Mouse (Mus musculus) layer of hippocampus, adult 18-20 months (tissue): ENCODE data around the gene Slc22a3. TPM values are rescaled to one million over a fixed set of nuclear protein-coding genes. Genes with fewer than 3 reads are reported as not detected.

Experiments
- DNase-seq, 2 experiments: peaks; one replicate each; pipeline ENCODE4 v3.0.0; 2022; ENCODE audit warnings: low spot score in 2 of 2
- total RNA-seq, 2 experiments: library from RNA; stranded (reverse); gene quantifications; 2 replicates each; pipeline ENCODE4 v1.2.3; 2021

The Slc22a3 gene
- total RNA-seq, 2 experiments from 2014 or later = 0.25 to 0.45 TPM

DNA sequence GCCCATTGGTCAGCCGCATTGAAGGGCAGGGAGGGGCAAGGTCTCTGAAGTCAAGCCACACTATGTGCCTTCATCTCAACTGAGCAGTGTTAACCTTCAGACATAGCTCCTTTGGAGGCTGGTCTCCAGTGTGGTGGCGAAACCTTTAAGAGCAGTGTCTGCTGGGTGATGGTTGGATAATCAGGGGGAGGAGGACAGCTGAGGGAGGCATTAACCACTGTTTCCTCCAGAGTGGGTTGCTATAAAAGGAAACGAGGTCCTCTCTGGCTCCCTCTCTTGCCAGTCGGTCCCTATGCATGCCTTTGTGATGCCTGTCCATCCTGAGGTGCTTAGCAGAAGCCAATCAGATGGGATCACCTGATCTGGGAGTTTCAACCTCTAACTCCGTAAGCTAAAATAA lies 38.8 kb downstream of the Slc22a3 start:
- DNase-seq = no peak

GRCm38 (mm10) chr17:12467642-12468041 lies 39.9 kb downstream of the Slc22a3 start:
- DNase-seq = no peak

DNA sequence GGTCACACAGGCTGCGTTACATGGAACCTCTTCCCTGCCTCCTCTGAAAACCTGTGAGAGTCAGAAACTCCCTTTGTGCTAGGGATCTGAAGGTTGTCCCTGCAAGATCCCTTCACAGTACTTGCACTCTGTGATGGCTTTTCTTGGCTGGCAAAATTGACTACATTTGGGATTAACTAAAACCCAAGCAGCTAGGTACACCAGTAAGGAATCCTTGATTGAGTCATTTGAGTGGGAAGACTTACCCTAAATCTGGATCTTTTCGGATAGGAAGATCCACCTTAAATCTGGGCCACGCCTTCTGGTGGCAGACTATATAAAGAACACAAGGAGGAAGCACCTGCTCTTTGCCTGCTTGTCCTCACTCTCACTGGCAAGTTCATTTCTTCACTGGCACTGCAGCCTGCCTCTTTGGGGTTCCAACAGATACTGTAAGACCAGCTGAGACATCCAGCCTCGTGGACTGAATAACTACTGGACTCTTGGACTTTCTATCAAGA lies 41.0 kb downstream of the Slc22a3 start:
- no peak for DNase-seq

- DNase-seq = no peak
Observed at GRCm38 (mm10) chr17:12461168-12461567, 46.3 kb downstream of the Slc22a3 start.

- DNase-seq = no peak
Observed at GRCm38 (mm10) chr17:12455143-12455790, 52.2 kb downstream of the Slc22a3 start.

GRCm38 (mm10) chr17:12453691-12454090 lies 53.8 kb downstream of the Slc22a3 start:
- no peak for DNase-seq

DNA sequence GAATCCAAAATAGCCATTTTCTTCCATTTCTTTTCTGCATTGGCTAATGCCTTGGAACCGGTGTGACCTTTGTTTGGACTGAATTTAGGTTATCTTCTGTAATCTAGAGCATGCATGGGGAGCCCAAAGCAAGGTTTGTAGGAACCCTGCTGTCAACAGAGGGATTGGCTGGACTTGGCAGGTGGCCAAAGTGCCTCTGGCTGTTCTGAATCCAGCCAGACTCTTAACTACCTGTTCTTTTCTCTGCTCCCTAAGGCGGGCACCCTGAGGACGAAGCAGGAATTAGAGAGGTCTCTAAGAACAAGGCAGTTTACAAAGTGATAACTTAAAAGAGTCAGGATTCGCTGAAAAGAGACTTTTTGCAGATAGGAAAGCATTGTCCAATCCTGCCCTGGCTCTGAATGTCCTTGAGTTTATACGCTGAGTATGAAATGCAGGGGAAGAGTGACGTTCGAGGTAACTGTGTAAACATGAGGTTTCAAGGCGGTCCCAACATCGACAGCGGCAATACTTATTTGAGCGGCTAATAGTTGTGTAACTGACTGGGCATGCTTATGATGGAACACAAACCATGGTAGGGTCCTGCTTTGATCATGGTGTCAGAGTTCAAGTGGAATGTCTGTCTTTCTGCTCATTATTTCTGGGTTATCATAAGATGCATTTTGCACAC lies 54.5 kb downstream of the Slc22a3 start:
- DNase-seq = no peak

DNA sequence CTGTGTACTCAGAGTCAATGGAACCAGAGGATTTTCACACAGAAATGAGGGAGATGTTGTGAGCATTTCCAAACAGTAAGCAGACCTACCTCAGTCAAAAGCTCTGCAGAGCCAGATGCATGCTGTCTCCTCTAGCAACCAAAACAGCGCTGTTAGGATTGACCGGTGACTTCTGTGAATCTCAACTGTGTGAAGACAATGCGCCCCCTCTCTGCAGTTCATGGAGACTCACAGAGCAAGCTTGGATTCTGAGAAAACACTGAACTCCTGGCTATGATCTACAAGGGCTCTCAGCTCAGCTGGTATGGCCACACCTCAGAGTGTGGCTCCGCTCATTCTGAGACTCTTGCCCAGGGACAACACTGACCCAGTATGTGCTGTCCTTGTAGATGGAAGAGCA lies 56.3 kb downstream of the Slc22a3 start:
- DNase-seq = no peak

GRCm38 (mm10) chr17:12444561-12444960 lies 62.9 kb downstream of the Slc22a3 start:
- DNase-seq = no peak

DNA sequence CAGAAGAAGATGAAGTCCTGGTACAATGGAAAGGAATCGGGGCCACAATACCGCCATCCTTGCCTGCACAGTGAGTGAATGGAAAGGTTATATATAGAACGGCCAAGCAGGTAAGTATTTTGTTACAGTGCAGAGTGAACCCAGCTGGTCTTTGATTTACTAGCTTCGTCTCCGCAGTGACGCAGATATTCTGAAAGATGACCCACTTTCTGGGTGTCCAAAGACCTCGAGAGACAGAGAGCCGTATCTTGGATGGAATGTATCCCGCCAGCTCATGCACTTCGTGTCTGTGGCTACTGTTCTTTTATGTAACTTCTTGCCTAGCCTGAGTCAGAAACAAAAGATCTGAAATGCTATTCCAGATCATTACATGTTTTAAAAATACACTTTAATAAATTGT lies 69.7 kb downstream of the Slc22a3 start:
- DNase-seq = no peak

DNA sequence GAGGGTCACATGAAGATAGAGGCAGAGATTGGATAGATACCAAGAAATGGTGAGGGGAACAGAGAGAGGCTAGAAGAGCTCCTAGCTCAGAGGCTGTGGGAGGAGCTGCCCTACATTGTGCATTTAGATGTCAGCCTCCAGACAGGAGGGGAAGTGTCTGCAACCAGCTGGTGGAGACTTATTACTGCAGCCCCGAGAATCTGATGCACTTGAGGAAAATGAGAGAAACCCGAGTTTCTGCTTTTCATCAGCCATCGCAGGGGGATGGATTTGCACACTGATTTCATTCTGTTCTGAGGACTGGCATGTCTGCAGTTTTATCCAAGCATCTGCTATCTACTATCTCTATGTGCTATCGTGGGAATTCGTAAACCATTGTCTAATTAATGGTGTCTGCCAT lies 75.8 kb downstream of the Slc22a3 start:
- DNase-seq = peak; percentile 14 to 60

DNA sequence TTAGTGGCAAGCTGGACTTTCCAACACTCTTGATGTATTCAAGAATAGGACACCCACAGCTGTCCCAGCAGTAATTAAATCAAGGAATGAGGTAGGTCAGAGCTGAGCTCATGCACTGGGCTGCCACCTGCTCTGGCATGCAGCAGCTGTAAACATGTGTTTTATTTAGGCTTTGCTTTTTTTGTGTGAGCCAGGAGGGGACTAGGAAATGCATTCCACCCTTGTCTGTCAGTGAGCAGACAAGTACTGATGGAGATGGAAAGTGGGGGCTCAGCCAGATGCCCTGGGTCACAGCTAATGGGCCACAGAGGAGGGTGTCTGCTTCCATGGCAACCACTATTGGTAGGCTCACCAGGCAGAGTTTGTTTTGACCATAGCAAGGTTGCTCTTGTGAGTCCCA lies 79.1 kb downstream of the Slc22a3 start:
- no peak for DNase-seq

DNA sequence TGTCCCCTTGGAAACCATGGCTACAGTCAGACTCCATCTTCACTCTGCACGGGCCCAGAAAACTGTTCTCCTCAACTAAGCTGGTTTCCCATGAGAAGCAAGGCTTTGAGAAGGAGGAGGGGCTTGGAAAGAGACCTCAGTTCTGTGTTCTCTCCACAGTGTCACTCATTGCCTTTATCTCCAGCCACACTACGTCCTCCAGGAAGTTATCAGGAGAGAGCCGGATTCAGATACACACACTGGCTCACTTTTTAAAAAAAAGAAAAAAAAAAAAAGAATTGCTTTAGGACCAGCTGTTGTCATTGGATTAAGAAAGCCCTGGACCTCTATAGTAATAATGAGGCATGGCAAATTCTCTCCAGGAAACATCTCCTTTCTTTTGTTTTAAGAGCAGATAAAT lies 80.3 kb downstream of the Slc22a3 start:
- DNase-seq = no peak

GRCm38 (mm10) chr17:12422143-12422542 lies 85.4 kb downstream of the Slc22a3 start:
- DNase-seq = no peak

GRCm38 (mm10) chr17:12420886-12421574 lies 86.5 kb downstream of the Slc22a3 start:
- DNase-seq = no peak

DNA sequence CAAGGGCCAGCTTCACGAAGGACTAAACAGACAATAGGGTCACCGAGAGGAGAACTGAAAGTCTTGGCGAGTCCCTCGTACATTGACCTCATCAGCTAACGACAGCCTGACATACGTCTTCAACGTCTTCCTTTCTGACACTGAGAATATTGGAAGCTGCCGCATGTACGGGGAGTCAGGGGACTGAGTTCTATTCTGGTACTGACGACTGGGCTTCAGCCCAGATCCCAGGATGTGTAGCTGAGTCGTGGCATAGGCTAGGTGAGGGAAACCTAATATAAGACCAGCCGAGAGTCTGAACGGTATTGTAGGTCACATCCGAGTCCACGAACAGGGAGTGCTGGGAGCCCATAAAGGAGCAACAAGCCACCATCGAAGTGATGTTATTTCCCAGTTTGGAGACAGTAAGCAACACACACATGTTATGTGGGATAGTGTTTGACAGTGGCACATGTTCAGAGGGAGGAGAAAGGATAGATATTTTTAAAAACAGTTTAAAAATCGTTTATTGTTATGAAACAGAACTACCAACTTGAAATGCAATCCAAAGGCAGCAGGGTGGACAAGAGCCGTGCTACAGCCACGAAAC lies 87.9 kb downstream of the Slc22a3 start:
- DNase-seq = peak in 1 of 2 experiments; percentile 43

GRCm38 (mm10) chr17:12416250-12416895 lies 91.1 kb downstream of the Slc22a3 start:
- DNase-seq = peak; percentile 46 to 90

DNA sequence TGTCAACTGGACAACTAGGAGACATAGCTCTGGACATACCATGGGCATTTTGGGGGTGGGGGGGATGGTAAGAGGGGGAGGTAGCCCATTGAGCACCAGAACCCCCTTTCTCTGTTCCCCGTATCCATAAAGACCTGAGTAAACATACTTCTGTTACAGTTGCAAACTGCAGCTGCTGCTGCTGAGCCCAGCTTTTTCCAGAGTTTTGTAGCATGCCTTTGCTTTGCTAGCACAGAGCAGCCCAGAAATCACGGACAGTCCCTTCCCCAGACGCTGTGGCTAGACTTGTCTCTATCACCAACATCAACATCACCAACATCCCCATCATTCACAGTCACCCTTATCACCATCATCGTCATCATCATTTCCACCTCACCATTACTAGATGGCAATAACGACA lies 91.8 kb downstream of the Slc22a3 start:
- DNase-seq = no peak

GRCm38 (mm10) chr17:12415031-12415735 lies 92.3 kb downstream of the Slc22a3 start:
- no peak for DNase-seq

GRCm38 (mm10) chr17:12412891-12413237 lies 94.6 kb downstream of the Slc22a3 start:
- no peak for DNase-seq
